Mouse (Mus musculus) layer of hippocampus, adult 9-11 months (tissue): Measurements from ENCODE around the gene Nfrkb.

ENCODE experiments used
- DNase-seq: peaks from one replicate; pipeline ENCODE4 v3.0.0; 2022

The Nfrkb gene

GRCm38 (mm10) chr9:31430011-31430410 lies 44.0 kb downstream of the Nfrkb start:
- DNase-seq = no peak

GRCm38 (mm10) chr9:31431751-31432150 lies 45.8 kb downstream of the Nfrkb start:
- DNase-seq = no peak

GRCm38 (mm10) chr9:31432336-31432975 lies 46.5 kb downstream of the Nfrkb start:
- DNase-seq = no peak

- no peak for DNase-seq
Observed at GRCm38 (mm10) chr9:31433431-31433830, 47.4 kb downstream of the Nfrkb start.

GRCm38 (mm10) chr9:31435415-31435814 lies 49.4 kb downstream of the Nfrkb start:
- DNase-seq = no peak

- DNase-seq = no peak
Observed at GRCm38 (mm10) chr9:31437861-31438260, 51.9 kb downstream of the Nfrkb start.

GRCm38 (mm10) chr9:31438834-31439233 lies 52.8 kb downstream of the Nfrkb start:
- DNase-seq = no peak

GRCm38 (mm10) chr9:31439341-31439740 lies 53.3 kb downstream of the Nfrkb start:
- DNase-seq = no peak

- no peak for DNase-seq
Observed at GRCm38 (mm10) chr9:31440366-31440765, 54.4 kb downstream of the Nfrkb start.

- no peak for DNase-seq
Observed at GRCm38 (mm10) chr9:31441487-31441886, 55.5 kb downstream of the Nfrkb start.

GRCm38 (mm10) chr9:31444236-31444635 lies 58.2 kb downstream of the Nfrkb start:
- no peak for DNase-seq

GRCm38 (mm10) chr9:31449145-31449772 lies 63.3 kb downstream of the Nfrkb start:
- no peak for DNase-seq

GRCm38 (mm10) chr9:31452166-31452565 lies 66.2 kb downstream of the Nfrkb start:
- no peak for DNase-seq

- no peak for DNase-seq
Observed at GRCm38 (mm10) chr9:31454356-31454755, 68.4 kb downstream of the Nfrkb start.

- DNase-seq = no peak
Observed at GRCm38 (mm10) chr9:31463190-31463589, 77.2 kb downstream of the Nfrkb start.

GRCm38 (mm10) chr9:31463692-31464474 lies 77.9 kb downstream of the Nfrkb start, which contains the start of gene Tmem45b:
Gene Tmem45b (minus strand): TSS chr9:31464462.
- DNase-seq = no peak
